Mouse (Mus musculus): ENCODE measurements around the gene Khk.

The Khk gene

GRCm38 (mm10) chr5:30934725-30935461 is 13.7 kb downstream of the Khk start:
- peak in 1 of 2 experiments; percentile 75 for DNase-seq (ENCODE audit: low spot score in 2 of 2)

GRCm38 (mm10) chr5:30943004-30943403 is 21.8 kb downstream of the Khk start:
- no peak for DNase-seq (ENCODE audit: low spot score in 2 of 2)

- DNase-seq (ENCODE audit: low spot score in 2 of 2) = no peak
Measured at GRCm38 (mm10) chr5:30944344-30944743, 23.1 kb downstream of the Khk start.

GRCm38 (mm10) chr5:30944956-30945781 is 23.9 kb downstream of the Khk start, which contains the start of gene Cgref1:
Gene Cgref1, minus strand, starts transcription at chr5:30945591.
- DNase-seq (ENCODE audit: low spot score in 2 of 2) = peak; percentile 83 to 88

GRCm38 (mm10) chr5:30948620-30949019 is 27.4 kb downstream of the Khk start:
- DNase-seq (ENCODE audit: low spot score in 2 of 2) = no peak

GRCm38 (mm10) chr5:30949654-30950326 is 28.6 kb downstream of the Khk start:
- DNase-seq (ENCODE audit: low spot score in 2 of 2) = peak; percentile 97

- peak in 1 of 2 experiments; percentile 69 for DNase-seq (ENCODE audit: low spot score in 2 of 2)
Measured at GRCm38 (mm10) chr5:30950451-30950850, 29.2 kb downstream of the Khk start.

GRCm38 (mm10) chr5:30950922-30951321 is 29.7 kb downstream of the Khk start:
- no peak for DNase-seq (ENCODE audit: low spot score in 2 of 2)

GRCm38 (mm10) chr5:30951706-30952105 is 30.5 kb downstream of the Khk start:
- no peak for DNase-seq (ENCODE audit: low spot score in 2 of 2)

GRCm38 (mm10) chr5:30952551-30952950 is 31.3 kb downstream of the Khk start:
- no peak for DNase-seq (ENCODE audit: low spot score in 2 of 2)

- DNase-seq (ENCODE audit: low spot score in 2 of 2) = no peak
Measured at GRCm38 (mm10) chr5:30954065-30954464, 32.8 kb downstream of the Khk start.

GRCm38 (mm10) chr5:30954556-30954955 is 33.3 kb downstream of the Khk start:
- DNase-seq (ENCODE audit: low spot score in 2 of 2) = no peak

GRCm38 (mm10) chr5:30955751-30956150 is 34.5 kb downstream of the Khk start:
- no peak for DNase-seq (ENCODE audit: low spot score in 2 of 2)

- DNase-seq (ENCODE audit: low spot score in 2 of 2) = no peak
Measured at GRCm38 (mm10) chr5:30957891-30958290, 36.7 kb downstream of the Khk start.

GRCm38 (mm10) chr5:30959198-30959854 is 38.1 kb downstream of the Khk start:
- no peak for DNase-seq (ENCODE audit: low spot score in 2 of 2)

- DNase-seq (ENCODE audit: low spot score in 2 of 2) = peak; percentile 99
Measured at GRCm38 (mm10) chr5:30959966-30960501, 38.8 kb downstream of the Khk start, which contains the start of gene Preb. Gene Preb, minus strand, starts transcription at chr5:30960361.

GRCm38 (mm10) chr5:30960814-30961213 is 39.6 kb downstream of the Khk start:
- no peak for DNase-seq (ENCODE audit: low spot score in 2 of 2)

- DNase-seq (ENCODE audit: low spot score in 2 of 2) = no peak
Measured at GRCm38 (mm10) chr5:30961545-30962505, 40.6 kb downstream of the Khk start.

GRCm38 (mm10) chr5:30963916-30964315 is 42.7 kb downstream of the Khk start:
- no peak for DNase-seq (ENCODE audit: low spot score in 2 of 2)

- DNase-seq (ENCODE audit: low spot score in 2 of 2) = no peak
Measured at GRCm38 (mm10) chr5:30966189-30966588, 45.0 kb downstream of the Khk start.
